Mouse (Mus musculus) retina, postnatal 7 days (tissue): Measurements from ENCODE around the gene Poglut1.
A peak's percentile ranks its signal among the peaks of the same experiment; 100 is the strongest.

Experiments used
- DNase-seq: peaks from one replicate; pipeline ENCODE4 v3.0.0-alpha.2; 2012; ENCODE audit warnings: low read depth, low spot score

Poglut1 gene

DNA sequence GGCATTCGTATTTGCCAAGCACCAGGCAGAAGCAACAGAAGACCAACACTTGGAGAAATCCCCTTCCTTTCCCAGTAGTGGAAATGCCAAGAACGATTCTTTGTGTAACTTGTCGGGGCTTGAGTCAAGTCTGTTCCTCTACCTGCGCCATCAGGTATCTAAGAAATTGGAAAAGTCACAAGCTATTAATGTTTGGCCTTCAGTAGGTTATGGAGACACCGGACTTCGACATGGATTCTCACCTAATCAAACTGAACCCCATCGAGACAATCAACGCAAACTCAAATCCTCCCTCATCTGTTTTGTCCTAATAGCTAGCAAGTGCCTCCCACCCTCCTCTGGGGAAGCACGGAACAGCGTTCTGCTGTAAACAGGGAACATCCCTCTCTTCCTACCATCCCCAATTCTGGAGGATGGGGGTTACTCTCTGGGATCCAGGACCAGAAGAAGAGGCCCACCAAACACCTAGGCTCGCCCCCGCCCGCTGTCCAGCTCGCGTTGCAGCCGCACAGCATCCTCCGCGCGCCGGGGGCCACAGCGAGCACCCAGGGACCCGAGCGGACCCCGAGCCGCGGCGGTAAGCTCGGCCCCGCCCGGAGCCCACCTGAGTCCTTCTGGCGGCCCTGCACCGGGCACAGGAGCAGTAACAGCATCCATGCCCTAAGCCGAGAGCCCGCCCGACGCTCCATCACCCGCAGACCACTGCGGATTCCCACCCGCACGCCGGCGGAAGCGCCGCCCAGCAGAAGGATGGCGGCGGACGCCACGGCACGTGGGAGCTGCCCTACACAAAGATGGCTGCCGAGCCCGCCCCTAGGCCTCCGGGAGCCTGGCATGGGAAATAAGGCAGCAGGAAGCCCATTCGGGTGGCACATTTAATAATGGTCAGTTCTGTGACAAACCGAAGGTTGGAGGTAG lies at the start of gene Poglut1:
Gene Poglut1 (minus strand): TSS at position 780 of the 918 bp plus-strand sequence.
- peak; percentile 65 for DNase-seq

DNA sequence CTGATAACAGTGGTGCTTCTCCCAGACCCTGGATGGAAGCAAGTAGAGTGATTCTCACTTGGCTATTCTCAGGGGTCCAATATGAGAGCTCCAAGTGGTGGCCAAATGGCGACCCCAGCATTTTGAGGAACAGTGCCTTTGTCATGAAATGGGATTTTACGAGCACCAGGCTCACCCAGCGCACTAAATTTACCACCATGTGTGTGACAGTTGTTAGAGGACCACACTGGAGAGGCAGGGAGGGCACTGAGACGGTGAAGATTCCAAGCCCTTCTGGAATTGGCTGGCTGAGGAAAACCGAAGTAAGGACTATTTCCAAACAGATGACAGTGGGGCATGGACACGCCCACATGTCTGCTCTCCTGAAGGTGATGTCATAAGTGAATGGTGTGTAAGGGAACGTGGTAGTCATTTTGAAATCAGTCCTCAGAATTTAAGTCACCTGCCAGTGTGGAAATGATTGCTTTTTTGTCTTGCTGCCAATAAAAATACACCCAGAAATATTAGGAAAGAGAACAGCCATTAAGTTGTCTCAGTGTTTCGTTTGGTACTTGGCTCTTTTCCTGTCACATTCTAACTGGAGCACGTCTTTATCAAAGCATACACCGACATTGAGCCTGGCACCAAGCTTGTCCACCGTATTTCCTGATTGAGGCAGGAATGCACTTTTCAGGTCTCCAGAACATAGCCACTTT lies 49.1 kb upstream of the Poglut1 start:
- DNase-seq: no peak

DNA sequence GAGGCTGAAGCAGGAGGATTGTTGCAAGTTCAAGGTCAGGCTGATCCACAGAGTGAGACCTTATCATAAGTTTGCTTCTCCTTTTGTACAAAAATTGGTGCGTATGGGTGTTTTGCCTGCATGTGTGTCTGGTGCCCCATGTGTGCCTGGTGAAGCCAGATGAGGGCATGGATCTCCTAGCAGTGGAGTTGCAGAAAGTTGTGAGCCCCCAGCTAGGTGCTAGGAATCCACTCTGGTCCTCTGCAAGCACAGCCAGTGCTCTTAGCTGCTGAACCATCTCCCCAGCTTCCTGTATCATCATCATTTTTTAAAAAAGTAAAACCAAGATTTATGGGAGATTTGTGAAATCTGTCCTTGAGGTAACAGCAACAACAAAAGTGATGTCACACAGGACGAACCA lies 46.6 kb upstream of the Poglut1 start:
- no peak for DNase-seq

DNA sequence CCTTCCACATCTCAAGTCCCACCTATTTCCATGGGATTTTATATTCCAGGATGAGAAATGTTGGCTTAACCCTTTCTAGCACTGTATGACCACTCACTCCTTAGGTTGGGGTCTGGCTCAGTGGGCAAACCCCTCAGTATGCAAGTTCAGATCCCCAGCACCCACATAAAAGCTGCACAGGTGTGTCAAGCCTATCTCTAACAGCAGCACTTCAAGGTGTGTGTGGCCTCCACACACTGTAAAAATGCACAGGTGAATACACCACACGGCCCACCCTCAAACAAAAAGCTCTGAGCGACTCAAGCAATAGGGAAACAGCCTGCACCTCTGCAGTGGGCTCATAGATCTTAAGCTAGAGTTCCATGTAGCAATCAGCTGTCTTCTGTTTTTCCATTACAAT lies 46.0 kb upstream of the Poglut1 start:
- DNase-seq: no peak

DNA sequence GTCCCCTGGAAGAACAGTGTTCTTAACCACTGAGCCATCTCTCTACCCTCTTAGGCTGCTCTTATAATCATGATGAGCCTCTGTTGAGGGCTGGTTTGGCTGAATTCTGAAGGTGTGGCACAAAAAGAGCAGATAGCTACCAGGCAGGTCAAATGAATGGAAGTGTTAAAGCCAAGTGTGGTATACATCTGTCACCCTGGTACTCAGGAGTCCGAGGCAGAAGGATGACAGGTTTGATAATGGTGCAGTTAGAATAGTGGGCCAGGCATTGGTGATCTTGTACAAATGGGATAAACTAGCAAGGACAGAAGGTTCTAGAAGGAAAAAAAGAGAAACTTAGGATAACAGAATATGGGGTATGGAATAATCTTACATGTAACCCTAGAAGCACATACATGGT lies 44.4 kb upstream of the Poglut1 start:
- no peak for DNase-seq

DNA sequence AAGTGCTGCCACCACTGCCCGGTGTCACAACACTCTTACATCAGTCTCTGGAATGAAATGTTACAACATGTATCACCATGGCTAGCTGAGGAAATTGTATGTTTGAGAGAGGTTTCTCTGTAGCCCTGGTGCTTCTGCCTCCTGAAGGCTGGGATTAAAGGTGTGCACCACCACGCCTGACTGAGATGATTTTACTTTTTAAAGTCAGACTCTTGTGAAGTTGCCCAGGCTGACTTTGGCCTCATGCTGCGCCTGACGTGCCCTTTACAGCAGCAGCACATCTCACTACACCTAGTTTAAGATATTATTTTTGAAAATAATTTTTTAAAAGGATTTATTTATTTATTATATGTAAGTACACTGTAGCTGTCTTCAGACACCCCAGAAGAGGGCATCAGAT lies 42.9 kb upstream of the Poglut1 start:
- DNase-seq: no peak

DNA sequence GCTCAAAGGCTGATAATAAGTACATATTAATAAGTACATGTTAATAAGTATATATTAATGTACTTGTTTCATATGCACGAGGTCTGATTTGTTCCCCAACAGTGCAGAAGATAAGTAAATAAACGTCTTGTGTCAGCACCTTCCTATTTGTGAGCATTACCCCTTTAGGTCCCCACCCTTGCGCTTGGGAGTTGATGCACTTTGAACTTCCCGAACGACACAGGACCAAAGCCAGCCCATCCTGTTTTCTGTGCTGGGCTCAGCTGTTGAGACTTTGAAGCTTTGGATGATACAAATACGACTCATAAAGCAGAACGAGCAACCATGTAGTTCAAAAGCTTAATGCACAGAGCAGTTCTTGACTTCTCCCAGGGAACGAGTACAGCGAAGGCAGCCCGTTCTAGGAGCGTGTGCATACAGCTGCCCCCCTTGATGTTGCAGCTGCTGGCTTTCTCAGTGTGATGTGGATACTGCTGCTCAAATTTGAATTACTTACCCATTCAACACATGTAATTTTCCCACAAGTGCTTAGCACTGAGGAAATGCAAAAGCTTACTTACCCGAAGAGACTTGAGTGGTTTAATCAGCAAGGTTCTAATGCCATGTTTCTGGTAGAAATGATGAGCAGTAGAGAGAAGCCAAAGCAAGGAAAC lies 42.1 kb upstream of the Poglut1 start:
- DNase-seq: no peak

DNA sequence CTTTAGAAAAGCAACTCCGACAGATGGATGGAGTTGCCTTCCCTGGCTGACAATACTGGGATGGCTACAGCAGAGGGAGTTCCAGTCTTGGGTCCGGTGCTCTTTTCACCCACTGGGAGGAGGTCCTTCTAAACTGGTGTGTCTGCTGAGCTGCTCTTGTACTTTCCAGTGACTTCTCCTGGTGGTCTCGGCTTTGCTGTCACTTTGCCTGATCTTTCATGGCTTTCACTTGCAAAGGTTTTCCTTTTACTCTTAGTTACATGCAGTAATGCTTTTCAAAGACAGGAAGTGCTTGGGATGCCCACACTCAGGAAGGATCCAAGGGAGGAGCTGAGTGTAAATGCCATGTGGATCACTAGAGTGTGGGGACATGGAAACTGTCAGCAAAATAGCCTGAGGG lies 41.4 kb upstream of the Poglut1 start:
- DNase-seq: no peak

DNA sequence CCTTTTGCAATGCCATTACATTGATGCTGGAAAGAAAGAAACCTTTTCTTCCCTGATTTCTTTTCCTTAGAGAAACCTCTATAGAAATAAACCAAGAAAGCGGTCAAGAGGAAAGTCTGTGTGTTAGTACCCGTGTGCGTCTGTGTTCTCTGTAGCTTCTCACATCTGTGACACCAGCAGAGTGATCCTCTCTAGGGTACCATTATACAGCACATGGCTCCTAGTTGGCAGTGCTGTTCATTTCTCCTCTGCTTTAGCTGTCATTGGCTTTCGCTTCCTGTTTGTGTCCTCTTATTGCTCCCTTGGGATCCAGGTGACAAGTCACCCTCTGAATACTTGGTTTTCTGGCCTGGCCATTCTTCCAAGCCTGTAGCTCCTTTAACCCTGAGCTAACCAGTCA lies 37.5 kb upstream of the Poglut1 start:
- no peak for DNase-seq

DNA sequence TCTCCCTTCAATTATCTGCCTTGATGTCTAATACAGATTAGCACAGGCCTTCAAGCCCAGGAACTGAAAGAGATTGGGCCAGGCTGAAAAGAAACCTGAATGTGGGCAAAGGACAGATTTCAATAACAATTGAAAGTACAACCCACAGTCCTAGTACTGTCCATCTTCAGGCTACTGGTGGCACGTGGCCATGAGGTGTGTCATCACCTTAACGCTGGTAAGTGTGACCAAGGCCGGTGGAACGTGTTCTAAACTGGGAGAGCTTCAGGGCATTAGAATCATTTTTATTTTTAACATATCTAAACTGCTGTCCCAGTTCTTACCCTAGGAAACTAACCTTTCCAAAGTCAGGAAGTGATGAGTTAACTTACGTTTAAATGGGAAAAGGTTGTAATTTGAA lies 37.1 kb upstream of the Poglut1 start:
- no peak for DNase-seq

DNA sequence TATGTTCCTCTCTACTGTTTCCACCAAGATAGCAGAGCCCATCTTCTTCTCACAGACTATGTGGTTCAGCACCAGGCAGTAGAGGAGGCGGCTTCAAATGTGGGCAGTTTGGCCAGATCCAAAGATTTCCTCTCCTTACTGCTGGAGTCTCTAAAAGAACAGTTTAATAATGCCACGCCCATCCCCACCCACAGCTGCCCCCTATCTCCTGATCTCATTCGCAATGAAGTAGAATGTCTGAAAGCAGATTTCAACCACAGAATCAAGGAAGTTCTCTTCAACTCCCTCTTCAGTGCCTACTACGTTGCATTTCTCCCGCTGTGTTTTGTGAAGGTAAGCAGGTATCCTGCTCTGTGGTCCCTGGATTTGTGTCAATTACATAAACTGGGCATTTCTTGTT lies 35.1 kb upstream of the Poglut1 start:
- no peak for DNase-seq

DNA sequence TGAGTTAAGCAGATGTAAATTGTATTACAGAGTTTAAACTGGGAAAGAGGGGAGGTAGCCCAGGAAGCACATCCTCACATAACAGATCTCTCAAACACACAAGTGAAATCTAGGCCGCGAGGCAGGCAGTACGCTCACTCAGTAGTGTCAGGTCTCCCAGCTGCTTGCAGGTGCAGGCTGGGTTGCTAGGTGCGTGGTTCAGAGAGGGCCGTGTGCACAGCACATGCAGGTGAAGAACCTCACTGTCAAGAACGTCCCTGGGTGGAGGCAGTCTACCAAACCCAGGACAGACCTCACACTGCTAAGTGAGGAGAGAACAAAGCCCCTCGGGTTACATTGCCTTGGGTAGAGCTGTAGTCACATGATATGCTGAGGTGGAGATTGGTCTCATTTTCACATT lies 34.7 kb upstream of the Poglut1 start:
- no peak for DNase-seq

DNA sequence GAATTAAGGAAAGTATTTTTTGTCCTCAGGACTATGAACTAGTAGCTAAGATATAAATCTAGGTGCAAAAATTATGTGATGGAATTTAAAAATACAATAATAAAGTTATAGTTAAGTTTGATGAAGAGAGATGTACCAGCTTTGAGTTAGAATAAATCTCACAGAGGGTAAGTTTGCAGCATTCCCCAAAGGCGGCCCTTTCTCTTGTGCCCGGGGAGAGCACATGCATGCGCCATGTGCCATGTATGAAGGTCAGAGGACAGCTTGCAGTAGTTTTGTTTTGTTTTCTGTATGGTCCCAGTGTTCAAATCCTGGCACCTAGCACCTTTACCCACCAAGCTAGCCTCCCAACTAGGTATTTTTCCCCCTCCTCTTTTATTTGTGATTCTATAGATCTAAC lies 21.4 kb upstream of the Poglut1 start:
- no peak for DNase-seq

DNA sequence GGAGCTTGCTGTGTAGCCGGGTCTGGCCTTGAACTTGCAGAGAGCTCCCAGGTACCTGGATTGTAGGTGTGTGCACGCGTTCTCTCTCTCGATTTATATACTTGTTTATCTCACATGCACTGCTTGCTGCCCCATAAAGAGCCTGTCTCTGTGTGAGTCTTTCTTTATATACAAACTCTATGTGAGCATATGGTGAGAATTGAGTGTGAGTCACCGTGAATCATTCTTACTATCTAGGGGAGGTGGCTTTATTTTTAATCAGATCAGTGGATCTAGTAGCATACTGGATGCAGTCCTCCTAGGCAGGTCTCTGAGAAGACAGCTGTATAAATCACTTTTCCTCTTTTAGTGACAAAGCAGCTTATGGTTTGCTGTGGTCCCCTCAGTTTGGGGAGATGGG lies 18.1 kb upstream of the Poglut1 start:
- no peak for DNase-seq

DNA sequence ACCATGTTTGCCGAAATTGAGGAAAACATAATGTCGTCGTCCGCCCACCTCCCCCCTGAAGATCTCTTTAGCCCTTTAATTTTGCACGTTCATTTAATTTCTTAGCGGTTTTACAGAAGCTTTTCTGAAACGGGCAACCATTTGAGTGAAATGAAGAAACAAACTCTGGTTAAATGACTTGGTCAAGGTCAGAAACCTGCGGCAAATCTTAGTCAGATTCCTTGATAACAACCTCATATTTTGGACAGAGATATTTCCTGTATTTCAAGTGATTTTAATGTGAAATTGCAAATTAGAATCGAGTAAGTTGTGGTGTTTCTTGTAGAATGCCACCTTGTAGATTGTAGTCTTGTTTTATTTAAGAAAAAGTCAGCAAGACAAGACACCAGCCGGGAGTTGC lies 13.5 kb upstream of the Poglut1 start:
- DNase-seq: no peak

DNA sequence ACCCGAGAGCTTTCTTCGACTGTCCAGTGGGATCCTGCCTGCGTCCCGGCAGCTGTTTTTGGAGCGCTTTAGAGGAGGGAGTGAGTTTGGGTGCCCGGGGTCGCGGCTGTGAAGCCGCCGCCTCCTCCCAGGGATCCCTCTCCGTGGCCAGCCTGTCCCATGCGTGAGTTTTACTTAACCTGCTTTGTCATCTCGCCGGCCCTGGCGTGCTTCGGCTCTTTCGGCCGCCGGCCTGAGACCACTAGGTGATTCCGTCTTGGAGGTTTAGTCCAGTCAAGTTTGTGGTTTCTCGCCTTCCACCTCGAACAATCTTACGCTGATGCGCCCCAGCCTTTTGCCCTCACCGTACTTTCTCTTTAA lies 12.9 kb upstream of the Poglut1 start:
- DNase-seq: no peak

DNA sequence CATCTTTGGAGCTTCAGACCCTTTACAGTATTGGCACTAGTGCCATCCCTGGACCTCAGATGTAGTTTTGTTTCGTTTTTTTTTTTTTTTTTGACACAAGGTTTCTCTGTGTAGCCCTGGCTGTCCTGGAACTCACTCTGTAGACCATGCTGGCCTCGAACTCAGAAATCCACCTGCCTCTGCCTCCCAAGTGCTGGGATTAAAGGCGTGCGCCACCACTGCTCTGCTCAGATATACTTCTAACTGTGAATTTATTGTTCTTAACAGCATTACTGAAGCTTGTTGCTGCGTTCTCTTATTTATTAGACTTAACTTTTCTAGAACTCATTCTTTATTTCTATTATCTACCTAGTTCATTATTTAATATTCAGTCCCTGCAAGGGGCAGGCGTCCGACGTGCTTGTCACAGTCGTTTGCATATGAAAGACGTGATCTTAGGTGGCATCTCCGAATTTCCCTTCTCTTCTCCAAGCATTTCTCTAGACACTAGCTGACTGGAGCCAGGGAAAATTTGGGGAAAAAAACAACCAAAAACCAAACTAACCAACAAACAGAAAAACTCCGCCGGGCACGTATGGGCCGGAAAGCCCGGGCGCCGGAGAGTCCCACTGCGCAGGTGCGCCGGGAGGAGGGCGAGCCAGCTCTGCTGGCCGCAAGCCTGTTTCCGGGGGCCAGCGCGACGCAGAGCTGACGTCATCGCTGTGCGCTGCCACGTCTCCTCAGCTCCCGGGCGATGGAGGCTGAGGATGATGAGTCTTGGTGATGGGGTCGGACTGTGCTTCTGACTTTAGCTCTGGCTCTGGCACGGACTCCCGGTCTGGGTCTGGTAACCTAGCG lies 12.3 kb upstream of the Poglut1 start:
- DNase-seq: peak; percentile 93

DNA sequence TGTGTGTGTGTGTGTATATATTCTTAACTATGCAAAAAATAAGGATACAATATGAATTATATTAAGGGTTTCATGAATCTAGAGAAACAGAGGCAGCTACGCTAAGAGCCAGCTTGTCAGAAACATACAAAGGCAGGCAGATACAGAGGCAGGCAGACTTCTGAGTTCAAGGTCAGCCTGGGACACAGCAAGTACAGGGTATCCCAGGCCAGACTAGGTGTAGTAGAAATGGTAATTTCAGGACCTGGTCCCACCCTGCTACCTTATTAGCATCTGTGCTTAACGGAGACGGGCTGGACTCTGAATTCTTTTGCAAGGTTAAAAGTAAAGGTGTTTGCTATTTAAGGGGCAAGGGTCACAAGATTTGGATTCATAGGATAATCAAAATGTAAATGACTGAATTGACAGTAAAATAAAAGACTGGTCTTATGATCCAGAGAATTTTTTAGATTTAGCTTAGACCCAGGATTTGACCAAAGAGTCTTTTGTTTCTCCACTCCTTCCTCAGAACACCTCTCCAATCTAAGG lies 8.2 kb upstream of the Poglut1 start, which contains the start of gene Tmem39a:
Gene Tmem39a (plus strand): TSS at position 478 of the 528 bp plus-strand sequence.
- DNase-seq: no peak

DNA sequence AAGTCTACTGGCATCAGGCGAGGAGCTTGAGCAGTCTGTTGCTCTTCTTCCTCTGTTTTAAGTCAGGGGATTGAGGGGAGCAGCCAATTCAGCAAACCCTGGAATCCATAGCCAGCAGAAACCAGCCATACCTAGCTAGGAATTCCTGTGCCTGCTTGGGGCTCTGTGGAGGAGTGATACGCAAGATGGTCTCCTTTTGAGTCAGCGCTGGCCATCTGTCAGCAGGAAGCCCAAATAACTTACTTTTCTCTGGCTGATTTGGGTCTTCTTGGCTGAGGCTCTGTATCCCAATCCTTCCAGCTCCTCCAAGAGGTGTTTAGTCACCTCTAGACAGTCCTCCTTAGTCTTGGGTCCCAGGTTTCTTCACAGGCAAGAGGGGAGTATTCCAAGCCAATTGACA lies 5.9 kb upstream of the Poglut1 start:
- no peak for DNase-seq

DNA sequence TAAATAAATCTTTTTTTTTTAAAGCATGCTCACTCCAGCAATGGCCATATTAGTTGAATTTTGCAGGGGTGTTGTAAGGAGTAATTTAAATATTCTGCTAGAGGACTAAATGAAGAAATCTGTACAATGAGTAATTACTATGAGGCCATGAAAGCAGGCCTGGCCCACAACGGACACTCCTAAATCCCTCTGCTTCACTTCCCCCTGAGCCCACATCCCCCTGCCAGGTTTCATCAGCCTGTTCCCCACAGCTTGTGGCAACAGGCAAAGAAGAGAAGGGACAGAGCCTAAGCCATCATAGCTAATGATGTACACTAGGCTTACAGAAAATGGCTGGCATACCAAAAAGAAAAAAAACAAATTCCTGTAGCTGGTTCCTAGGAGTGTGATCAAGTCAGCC lies 2.1 kb downstream of the Poglut1 start:
- no peak for DNase-seq

DNA sequence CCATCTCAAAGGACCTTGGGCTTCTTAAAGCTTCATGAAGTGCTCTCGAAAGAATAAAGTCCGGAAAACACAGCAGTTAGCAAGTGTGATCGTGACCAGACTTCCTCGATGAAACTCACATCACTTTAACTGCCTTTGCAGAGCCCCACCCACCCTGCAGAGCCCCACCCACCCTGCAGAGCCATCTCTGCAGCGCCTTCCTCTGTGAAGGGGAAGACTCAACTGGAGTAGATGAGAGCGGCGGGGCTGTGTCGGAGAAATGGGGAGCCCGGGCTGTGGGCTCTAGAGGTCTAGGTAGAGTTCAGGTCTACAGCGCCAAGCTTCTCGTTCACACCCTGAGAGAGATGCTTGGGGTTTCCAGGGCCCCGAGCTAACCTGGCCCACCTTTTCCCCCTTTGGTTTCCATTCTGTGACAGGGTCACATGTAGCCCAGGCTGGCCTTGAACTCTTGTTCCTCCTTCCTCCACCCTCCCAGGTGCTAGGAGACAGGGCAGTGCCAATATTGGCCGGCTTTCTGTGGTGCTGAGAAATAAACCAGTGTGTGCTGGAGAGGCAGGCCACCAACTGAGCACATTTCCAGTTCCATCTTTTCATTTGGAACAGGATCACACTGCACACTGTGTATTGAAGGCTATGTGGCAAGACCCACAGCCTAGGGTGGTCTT lies 11.2 kb downstream of the Poglut1 start:
- no peak for DNase-seq
